Mouse (Mus musculus) MEL (cell line): ENCODE measurements around the gene Zwilch. TPM values are rescaled to one million over a fixed set of nuclear protein-coding genes. Genes with fewer than 3 reads are reported as not detected.

Experiments used
- DNase-seq: peaks from one replicate; pipeline ENCODE4 v3.0.0; 2011; ENCODE audit warnings: low read depth, low spot score
- H3K27ac ChIP-seq: 2 replicates; pipeline ENCODE4 v1.5.1; 2012; ENCODE audit warnings: low read depth, mild to moderate bottlenecking, control low read depth, low read length, moderate library complexity; ENCODE audit not compliant: control insufficient read depth
- H3K27me3 ChIP-seq, 2 experiments: fragments of 150-350 bp in 1 of 2; sonication (generic) in 1 of 2; 2 replicates each; pipeline ENCODE4 v1.6.1; 2012; ENCODE audit warnings: low read length in 2 of 2, mild to moderate bottlenecking in 2 of 2, improper control_type of control experiment in 1 of 2, moderate library complexity in 1 of 2; ENCODE audit not compliant: insufficient read depth in 2 of 2, control insufficient read depth in 1 of 2
- H3K36me3 ChIP-seq, 2 experiments: 2 replicates each; pipeline ENCODE4 v1.6.1; 2012 to 2014; ENCODE audit warnings: low read length in 2 of 2, improper control_type of control experiment in 1 of 2, inconsistent platforms in 1 of 2, mild to moderate bottlenecking in 1 of 2; ENCODE audit not compliant: insufficient read depth in 2 of 2, control insufficient read depth in 1 of 2
- H3K4me1 ChIP-seq, 2 experiments: fragments of 150-350 bp in 1 of 2; sonication (generic) in 1 of 2; 2 replicates each; pipeline ENCODE4 v1.6.1; 2012; ENCODE audit warnings: low read length in 2 of 2, improper control_type of control experiment in 1 of 2, mild to moderate bottlenecking in 1 of 2; ENCODE audit not compliant: insufficient read depth in 2 of 2, control insufficient read depth in 1 of 2
- H3K4me3 ChIP-seq, 2 experiments: fragments of 150-350 bp in 1 of 2; sonication (generic) in 1 of 2; 2 replicates each; pipeline ENCODE4 v1.5.1; 2012; ENCODE audit warnings: low read depth in 2 of 2, low read length in 2 of 2, mild to moderate bottlenecking in 2 of 2, moderate library complexity in 2 of 2, control low read depth in 1 of 2, improper control_type of control experiment in 1 of 2; ENCODE audit not compliant: control insufficient read depth in 1 of 2, insufficient read depth in 1 of 2
- H3K79me2 ChIP-seq: 2 replicates; pipeline ENCODE4 v1.6.1; 2012; ENCODE audit warnings: mild to moderate bottlenecking, low read length, moderate library complexity; ENCODE audit not compliant: control insufficient read depth, poor library complexity, insufficient read depth
- H3K9ac ChIP-seq: 2 replicates; pipeline ENCODE4 v1.6.1; 2012; ENCODE audit warnings: low read depth, mild to moderate bottlenecking, control low read depth, low read length, moderate library complexity; ENCODE audit not compliant: control insufficient read depth, poor library complexity, severe bottlenecking
- H3K9me3 ChIP-seq: fragments of 150-350 bp; sonication (generic); replicated peaks from 2 replicates; pipeline ENCODE4 v1.6.1; 2012; ENCODE audit warnings: mild to moderate bottlenecking, low read length, improper control_type of control experiment, moderate library complexity; ENCODE audit not compliant: insufficient read depth
- CTCF ChIP-seq, 3 experiments: IDR thresholded peaks in 2 of 3; conservative IDR thresholded peaks in 1 of 3; 2 replicates each; pipeline ENCODE4 v1.5.1; 2011 to 2012; ENCODE audit warnings: low read length in 3 of 3, low read depth in 2 of 3, mild to moderate bottlenecking in 2 of 3, improper control_type of control experiment in 1 of 3, inconsistent platforms in 1 of 3, mixed read lengths in 1 of 3, moderate library complexity in 1 of 3; ENCODE audit not compliant: control insufficient read depth in 1 of 3, insufficient read depth in 1 of 3, poor library complexity in 1 of 3, severe bottlenecking in 1 of 3
- EP300 ChIP-seq, 2 experiments: IDR thresholded peaks; 2 replicates each; pipeline ENCODE4 v1.6.1; 2011; ENCODE audit warnings: improper control_type of control experiment in 2 of 2, low read length in 2 of 2, low read depth in 1 of 2, mild to moderate bottlenecking in 1 of 2
- JUND ChIP-seq: IDR thresholded peaks from 2 replicates; pipeline ENCODE4 v1.6.1; 2011; ENCODE audit warnings: low read depth, mild to moderate bottlenecking, improper control_type of control experiment, low read length
- MAFK ChIP-seq: IDR thresholded peaks from 2 replicates; pipeline ENCODE4 v1.6.1; 2011; ENCODE audit warnings: low read depth, mild to moderate bottlenecking, low read length, improper control_type of control experiment, borderline replicate concordance
- MAX ChIP-seq: IDR thresholded peaks from 2 replicates; pipeline ENCODE4 v1.6.1; 2011; ENCODE audit warnings: low read length, improper control_type of control experiment
- NELFE ChIP-seq: IDR thresholded peaks from 2 replicates; pipeline ENCODE4 v1.6.1; 2011; ENCODE audit warnings: low read depth, low read length, improper control_type of control experiment
- NRF1 ChIP-seq: IDR thresholded peaks from 2 replicates; pipeline ENCODE4 v1.6.1; 2014; ENCODE audit warnings: low read depth, mild to moderate bottlenecking, inconsistent platforms, low read length, improper control_type of control experiment, moderate library complexity; ENCODE audit not compliant: poor library complexity, insufficient read depth, severe bottlenecking
- POLR2A ChIP-seq, 2 experiments: IDR thresholded peaks; 2 replicates each; pipeline ENCODE4 v1.6.1; 2011 to 2012; ENCODE audit warnings: low read length in 2 of 2, mild to moderate bottlenecking in 2 of 2, control low read depth in 1 of 2, improper control_type of control experiment in 1 of 2, low read depth in 1 of 2, moderate library complexity in 1 of 2; ENCODE audit not compliant: control insufficient read depth in 1 of 2, insufficient read depth in 1 of 2, poor library complexity in 1 of 2
- POLR2AphosphoS5 ChIP-seq: IDR thresholded peaks from 2 replicates; pipeline ENCODE4 v1.6.1; 2012; ENCODE audit warnings: low read depth, borderline replicate concordance, mild to moderate bottlenecking, inconsistent platforms, low read length, moderate library complexity, mixed read lengths
- RAD21 ChIP-seq: IDR thresholded peaks from 2 replicates; pipeline ENCODE4 v1.6.1; 2011; ENCODE audit warnings: mild to moderate bottlenecking, low read depth, low read length, improper control_type of control experiment
- RCOR1 ChIP-seq: IDR thresholded peaks from 2 replicates; pipeline ENCODE4 v1.6.1; 2012; ENCODE audit warnings: low read depth, mild to moderate bottlenecking, inconsistent platforms, low read length, improper control_type of control experiment
- SMC3 ChIP-seq: IDR thresholded peaks from 2 replicates; pipeline ENCODE4 v1.6.1; 2011; ENCODE audit warnings: low read depth, low read length, improper control_type of control experiment
- USF2 ChIP-seq, 2 experiments: IDR thresholded peaks; 2 replicates each; pipeline ENCODE4 v1.6.1; 2011 to 2012; ENCODE audit warnings: improper control_type of control experiment in 2 of 2, low read length in 2 of 2, borderline replicate concordance in 1 of 2, inconsistent platforms in 1 of 2, low read depth in 1 of 2, mild to moderate bottlenecking in 1 of 2; ENCODE audit not compliant: insufficient read depth in 1 of 2
- ZC3H11A ChIP-seq: IDR thresholded peaks from 2 replicates; pipeline ENCODE4 v1.6.1; 2012; ENCODE audit warnings: low read depth, mild to moderate bottlenecking, inconsistent platforms, low read length, improper control_type of control experiment
- polyA plus RNA-seq, 2 experiments: library from polyadenylated mRNA; stranded (reverse) in 1 of 2; unstranded in 1 of 2; fragments of >175 nt in 1 of 2; fragments of >200 nt in 1 of 2; gene quantifications; 2 replicates each; pipeline versions ENCODE4 v1.2.1 to v1.2.4; 2012; ENCODE audit warnings: low replicate concordance in 2 of 2, low read depth in 1 of 2; ENCODE audit not compliant: insufficient read length in 2 of 2, insufficient read depth in 1 of 2, missing spikeins in 1 of 2
- total RNA-seq: library from RNA; depleted of rRNA; stranded (reverse); fragments of 300-350 nt; gene quantifications from 2 replicates; pipeline ENCODE4 v1.2.3, GENCODE M21; 2012

Gene Zwilch
- total and polyA plus RNA-seq, 3 experiments: 60.6 to 89.2 TPM; not detected in 1

- Histone ChIP-seq H3K9me3 (no peaks in the 10 kb centered on the region), H3K27me3 (no peaks in the 10 kb centered on the region; a peak in 1 of 4 replicates), H3K36me3 (no peaks in the 10 kb centered on the region), H3K79me2 (no peaks in the 10 kb centered on the region), H3K4me1 (no peaks in the 10 kb centered on the region), H3K27ac (no peak overlapping the region), H3K4me3 (no peak overlapping the region), H3K9ac (no peak overlapping the region)
- TF ChIP-seq MAFK (no peak), POLR2AphosphoS5 (no peak)
- DNase-seq: no peak
Observed at GRCm38 (mm10) chr9:64110502-64110901, 62.4 kb downstream of the Zwilch start.

- Histone ChIP-seq H3K27me3 (no peaks in the 10 kb centered on the region), H3K4me3 (no peak overlapping the region), H3K36me3 (no peaks in the 10 kb centered on the region), H3K4me1 (0 out of 4 replicates have a peak, but pooled peaks cover 0 to 3% of the 10 kb centered on the region in 2 experiments), H3K27ac (no peak overlapping the region), H3K9ac (peak overlapping the region; percentile 3; the same call in 1 of the 2 replicates), H3K9me3 (no peaks in the 10 kb centered on the region), H3K79me2 (no peaks in the 10 kb centered on the region)
- peak; percentile 59 for DNase-seq
- TF ChIP-seq EP300 (IDR thresholded peaks at IDR 0.05; ENCODE audit: low read depth in 1 of 2, low read length in 2 of 2) (0 out of 4 replicates have a peak, but pooled peaks of 1 of the 2 experiments have one; percentile 25), RCOR1 (no peak), NELFE (no peak)
Observed at GRCm38 (mm10) chr9:64105301-64105700, 67.6 kb downstream of the Zwilch start.

- no peaks in the 10 kb centered on the region for H3K36me3 ChIP-seq
- TF ChIP-seq MAFK (no peak), NRF1 (no peak), ZC3H11A (peak; percentile 92), SMC3 (peak; percentile 94), JUND (no peak), POLR2A (IDR thresholded peaks at IDR 0.05; ENCODE audit: control insufficient read depth in 1 of 2, insufficient read depth in 1 of 2, low read depth in 1 of 2, low read length in 2 of 2, poor library complexity in 1 of 2) (no peak), RAD21 (peak; percentile 97), USF2 (IDR thresholded peaks at IDR 0.05; ENCODE audit: borderline replicate concordance in 1 of 2, insufficient read depth in 1 of 2, low read depth in 1 of 2, low read length in 2 of 2) (no peak), CTCF (IDR thresholded peaks at IDR 0.05 in 2 of 3, conservative IDR thresholded peaks at IDR 0.05 in 1 of 3; ENCODE audit: control insufficient read depth in 1 of 3, insufficient read depth in 1 of 3, low read depth in 2 of 3, low read length in 3 of 3, poor library complexity in 1 of 3, severe bottlenecking in 1 of 3) (peak in 2 of 3 experiments; percentile 97 to 99), MAX (no peak)
- TF ChIP-seq, all 39 proteins: peak for 4
- H3K4me1 ChIP-seq: 0 out of 4 replicates have a peak, but pooled peaks cover 0 to 3% of the 10 kb centered on the region in 2 experiments
- H3K9me3 ChIP-seq: no peaks in the 10 kb centered on the region
- no peaks in the 10 kb centered on the region for H3K79me2 ChIP-seq
- no peak overlapping the region for H3K27ac ChIP-seq
- no peak overlapping the region for H3K9ac ChIP-seq
- H3K4me3 ChIP-seq: no peak overlapping the region
- no peaks in the 10 kb centered on the region; a peak in 1 of 4 replicates for H3K27me3 ChIP-seq
- peak; percentile 77 for DNase-seq
Observed at GRCm38 (mm10) chr9:64100442-64100841, 72.5 kb downstream of the Zwilch start.
